Mouse (Mus musculus) 416B (cell line): ENCODE data around the gene Tomm6.

Experiments used
- DNase-seq: peaks from one replicate; pipeline ENCODE4 v3.0.0; 2011; ENCODE audit warnings: low read depth

The Tomm6 gene

GRCm38 (mm10) chr17:47688344-47688607 is at the start of gene Tomm6:
Gene Tomm6 (minus strand): TSS chr17:47688386.
- DNase-seq, result no peak

GRCm38 (mm10) chr17:47737271-47738065 is 49.3 kb upstream of the Tomm6 start:
- peak; percentile 81 for DNase-seq

- peak; percentile 87 for DNase-seq
Observed at GRCm38 (mm10) chr17:47736856-47737255, 48.7 kb upstream of the Tomm6 start, which contains the start of gene Tfeb. Gene Tfeb (plus strand): TSS chr17:47737030.

GRCm38 (mm10) chr17:47735553-47736100 is 47.4 kb upstream of the Tomm6 start:
- no peak for DNase-seq

GRCm38 (mm10) chr17:47730633-47731575 is 42.7 kb upstream of the Tomm6 start:
- DNase-seq, result no peak

GRCm38 (mm10) chr17:47726566-47726965 is 38.4 kb upstream of the Tomm6 start, which contains the start of gene Pgc:
Gene Pgc (plus strand): TSS chr17:47726842.
- DNase-seq, result no peak

GRCm38 (mm10) chr17:47721183-47721582 is 33.0 kb upstream of the Tomm6 start:
- DNase-seq, result no peak

- no peak for DNase-seq
Observed at GRCm38 (mm10) chr17:47715037-47715436, 26.9 kb upstream of the Tomm6 start.

GRCm38 (mm10) chr17:47712889-47713571 is 24.8 kb upstream of the Tomm6 start:
- no peak for DNase-seq

GRCm38 (mm10) chr17:47711883-47712282 is 23.7 kb upstream of the Tomm6 start:
- DNase-seq, result no peak

- no peak for DNase-seq
Observed at GRCm38 (mm10) chr17:47710036-47710435, 21.9 kb upstream of the Tomm6 start.

- no peak for DNase-seq
Observed at GRCm38 (mm10) chr17:47708972-47709371, 20.8 kb upstream of the Tomm6 start.

- no peak for DNase-seq
Observed at GRCm38 (mm10) chr17:47707961-47708360, 19.8 kb upstream of the Tomm6 start.

GRCm38 (mm10) chr17:47706196-47706595 is 18.0 kb upstream of the Tomm6 start:
- DNase-seq, result no peak

- no peak for DNase-seq
Observed at GRCm38 (mm10) chr17:47704692-47705091, 16.5 kb upstream of the Tomm6 start.

- DNase-seq, result no peak
Observed at GRCm38 (mm10) chr17:47703556-47703955, 15.4 kb upstream of the Tomm6 start.

GRCm38 (mm10) chr17:47702548-47703345 is 14.6 kb upstream of the Tomm6 start:
- no peak for DNase-seq

GRCm38 (mm10) chr17:47701793-47702192 is 13.6 kb upstream of the Tomm6 start:
- no peak for DNase-seq

GRCm38 (mm10) chr17:47699055-47699454 is 10.9 kb upstream of the Tomm6 start:
- no peak for DNase-seq

GRCm38 (mm10) chr17:47698156-47698555 is 10.0 kb upstream of the Tomm6 start:
- DNase-seq, result no peak

GRCm38 (mm10) chr17:47695337-47695710 is 7.1 kb upstream of the Tomm6 start:
- DNase-seq, result peak; percentile 19
